Comparison of ENCODE assay signal across 8 mouse cellular contexts in the genomic region with DNA sequence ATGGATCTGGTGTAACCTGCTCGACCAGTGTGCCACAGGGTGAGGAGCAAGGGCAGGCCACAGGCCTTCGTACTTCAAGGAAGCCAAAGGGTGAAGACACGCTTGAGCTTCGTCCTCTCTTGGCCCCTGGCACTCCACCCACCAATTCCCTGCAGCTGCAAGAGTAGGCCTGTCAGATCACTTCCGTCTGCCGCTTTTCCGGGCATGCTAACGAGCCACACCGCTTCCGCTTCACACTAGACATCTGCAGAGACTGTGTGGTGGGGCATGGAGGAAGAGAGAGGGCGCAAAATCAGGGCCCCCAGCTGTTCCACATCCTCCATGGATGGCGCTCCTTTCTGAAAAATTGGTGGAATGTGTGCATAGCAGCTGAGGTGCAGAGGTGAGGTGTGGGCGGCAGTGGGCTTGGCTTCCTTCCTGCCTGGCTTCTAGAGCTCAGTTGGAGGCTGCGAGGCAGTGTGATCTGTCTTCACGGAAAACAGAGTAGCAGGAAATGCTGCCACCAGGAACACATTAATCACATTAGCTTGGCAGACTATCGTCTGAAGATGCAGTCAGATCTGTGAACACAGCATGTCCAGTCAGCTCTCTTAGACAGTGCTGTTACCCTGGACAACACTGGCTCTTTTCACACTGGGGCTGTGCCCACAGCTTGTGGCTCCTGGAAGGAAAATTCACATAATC.
DNase-seq lines count a peak whose midpoint lies in the region; ATAC-seq lines count a peak whose summit lies in the region.

No protein-coding gene starts in this region.

- no peak overlapping the region for H3K4me3 ChIP-seq in forebrain, embryonic 13.5 days
- H3K4me3 ChIP-seq in lung, embryonic 15.5 days = no peak overlapping the region

- peak; percentile 55 for ATAC-seq in forebrain, embryonic 13.5 days
- ATAC-seq in lung, embryonic 15.5 days (ENCODE audit: borderline replicate concordance, extremely low read depth, low FRiP score, low TSS enrichment) = peak; percentile 78
- ATAC-seq in neutrophil, adult 5-6 weeks (ENCODE audit: extremely low read depth, insufficient number of reproducible peaks, low FRiP score, poor library complexity, severe bottlenecking) = peak; percentile 96

- H3K9ac ChIP-seq in forebrain, embryonic 13.5 days = no peak overlapping the region
- H3K9ac ChIP-seq in lung, embryonic 15.5 days = no peak overlapping the region

- no peaks in the 10 kb centered on the region for H3K27me3 ChIP-seq in forebrain, embryonic 13.5 days
- H3K27me3 ChIP-seq in lung, embryonic 15.5 days = no peaks in the 10 kb centered on the region

- peak overlapping the region; percentile 19 for H3K27ac ChIP-seq in forebrain, embryonic 13.5 days
- H3K27ac ChIP-seq in lung, embryonic 15.5 days = peak overlapping the region; percentile 16; the same call in 1 of the 2 replicates

- 55% methylated on average over 16 of the region's 16 CpGs for WGBS in forebrain, embryonic 13.5 days
- WGBS in lung, embryonic 15.5 days = 8% methylated on average over 16 of the region's 16 CpGs

- no peak overlapping the region for H3K4me2 ChIP-seq in forebrain, embryonic 13.5 days
- H3K4me2 ChIP-seq in lung, embryonic 15.5 days = peak overlapping the region; percentile 40

- H3K36me3 ChIP-seq in forebrain, embryonic 13.5 days (ENCODE audit: poor library complexity, severe bottlenecking) = no peaks in the 10 kb centered on the region
- H3K36me3 ChIP-seq in lung, embryonic 15.5 days = no peaks in the 10 kb centered on the region

- DNase-seq in ovary, postnatal 14 days (ENCODE audit: low spot score) = peak; percentile 9
- DNase-seq in ovary, adult 18-20 months (ENCODE audit: low spot score) = no peak
- peak; percentile 35 for DNase-seq in heart, postnatal 4 days
- peak; percentile 64 to 75 for DNase-seq in kidney, postnatal 4 days
- peak; percentile 88 for DNase-seq in thymus, postnatal 14 days

- peaks cover 6% of the 10 kb centered on the region; the same call in 1 of the 2 replicates for H3K4me1 ChIP-seq in forebrain, embryonic 13.5 days
- peaks cover 12% of the 10 kb centered on the region for H3K4me1 ChIP-seq in lung, embryonic 15.5 days

- no peaks in the 10 kb centered on the region for H3K9me3 ChIP-seq in forebrain, embryonic 13.5 days (replicated peaks)
- no peaks in the 10 kb centered on the region for H3K9me3 ChIP-seq in lung, embryonic 15.5 days
